Mouse (Mus musculus) limb, embryonic 15.5 days (tissue): Measurements from ENCODE around the gene Cacna1c. TPM values are rescaled to one million over a fixed set of nuclear protein-coding genes. Genes with fewer than 3 reads are reported as not detected.

Experiments
- ATAC-seq: fragments of 200-750 bp; cut with Nextera tagmentation; 2 replicates; pipeline ENCODE4 v1.8.0; 2017; ENCODE audit warnings: low read depth, moderate TSS enrichment; ENCODE audit not compliant: insufficient number of reproducible peaks, low FRiP score, low TSS enrichment
- H3K27ac ChIP-seq: fragments of 300-500 bp; sonication (generic); 2 replicates; pipeline ENCODE4 v1.5.1; 2015; ENCODE audit warnings: moderate library complexity, mild to moderate bottlenecking, inconsistent platforms
- H3K27me3 ChIP-seq: fragments of 300-500 bp; sonication (generic); 2 replicates; pipeline ENCODE4 v1.6.1; 2015; ENCODE audit warnings: inconsistent platforms
- H3K36me3 ChIP-seq: fragments of 300-500 bp; sonication (generic); 2 replicates; pipeline ENCODE4 v1.6.1; 2015; ENCODE audit warnings: inconsistent platforms
- H3K4me1 ChIP-seq: fragments of 300-500 bp; sonication (generic); 2 replicates; pipeline ENCODE4 v1.6.1; 2015; ENCODE audit warnings: inconsistent platforms
- H3K4me2 ChIP-seq: fragments of 300-500 bp; sonication (generic); 2 replicates; pipeline ENCODE4 v1.6.1; 2015; ENCODE audit warnings: mild to moderate bottlenecking, inconsistent platforms
- H3K4me3 ChIP-seq: fragments of 300-500 bp; sonication (generic); 2 replicates; pipeline ENCODE4 v1.5.1; 2015; ENCODE audit warnings: mild to moderate bottlenecking, inconsistent platforms
- H3K9ac ChIP-seq: fragments of 300-500 bp; sonication (generic); 2 replicates; pipeline ENCODE4 v1.6.1; 2015; ENCODE audit warnings: inconsistent platforms
- H3K9me3 ChIP-seq: fragments of 300-500 bp; sonication (generic); 2 replicates; pipeline ENCODE4 v1.6.1; 2016; ENCODE audit warnings: inconsistent platforms
- WGBS: fragments of 180-500 bp; shearing (Covaris S2); methylation state at CpG from one replicate; pipeline ENCODE4 v1.1.7; 2015; 5-methylcytosine and 5-hydroxymethylcytosine counted together
- polyA plus RNA-seq: library from polyadenylated mRNA; unstranded; fragments of >200 nt; fragmentation: Nextera tagmentation; extraction: Ambion mirVana; gene quantifications from 2 replicates; pipeline ENCODE4 v1.2.1, GENCODE M21; 2015

The Cacna1c gene
- polyA plus RNA-seq, 1 experiment from 2014 or later, result 6.2 TPM

DNA sequence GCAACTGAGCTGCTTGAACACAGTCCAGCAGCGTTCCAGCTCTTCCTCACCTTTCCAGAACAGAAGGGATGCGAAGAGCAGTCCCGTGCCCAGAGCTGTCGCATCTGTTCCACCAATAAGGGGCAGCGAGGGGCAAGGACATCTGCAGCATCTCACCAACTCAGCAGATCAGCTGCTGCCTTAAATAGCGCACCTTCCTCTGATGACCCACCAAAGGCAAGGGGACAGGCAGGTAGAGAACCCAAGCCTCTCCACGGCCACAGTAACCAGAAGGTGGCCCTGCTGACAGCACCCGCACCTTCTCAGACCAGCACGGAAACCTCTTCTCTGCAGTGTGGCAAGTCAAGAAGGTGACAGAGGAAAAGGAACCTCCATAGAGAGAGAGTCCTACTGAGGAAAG lies 131.8 kb downstream of the Cacna1c start:
- H3K27me3 ChIP-seq, result no peaks in the 10 kb centered on the region
- no peak overlapping the region for H3K4me3 ChIP-seq
- no peak overlapping the region for H3K9ac ChIP-seq
- no peak overlapping the region for H3K27ac ChIP-seq
- H3K9me3 ChIP-seq, result no peaks in the 10 kb centered on the region
- ATAC-seq, result no peak
- no peak overlapping the region for H3K4me2 ChIP-seq
- 88% methylated on average over 9 of the region's 9 CpGs for WGBS
- H3K4me1 ChIP-seq, result 0 out of 2 replicates have a peak, but pooled peaks cover 11% of the 10 kb centered on the region
- H3K36me3 ChIP-seq, result no peaks in the 10 kb centered on the region

DNA sequence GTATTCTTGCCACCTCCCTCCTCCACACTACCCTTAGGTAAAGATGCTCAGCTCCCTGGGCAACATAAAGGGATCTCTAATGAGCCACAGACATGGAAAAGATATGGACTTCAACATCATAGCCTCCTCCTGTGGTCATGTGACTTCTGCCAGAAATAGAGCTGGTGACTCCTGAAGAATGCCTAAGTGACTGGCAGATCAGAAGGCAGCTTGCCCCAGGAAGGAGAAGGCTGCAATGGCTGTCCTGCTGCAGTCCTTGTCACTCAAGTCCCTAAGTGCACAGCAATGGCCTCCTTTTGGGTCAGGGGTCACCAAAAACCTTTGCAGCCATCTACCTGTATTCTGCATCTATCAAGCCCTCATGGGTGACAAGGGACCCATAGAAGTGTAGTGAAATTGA lies 133.5 kb downstream of the Cacna1c start:
- H3K27me3 ChIP-seq, result no peaks in the 10 kb centered on the region
- no peak for ATAC-seq
- H3K4me2 ChIP-seq, result no peak overlapping the region
- no peak overlapping the region for H3K4me3 ChIP-seq
- H3K9me3 ChIP-seq, result no peaks in the 10 kb centered on the region
- H3K4me1 ChIP-seq, result 0 out of 2 replicates have a peak, but pooled peaks cover 11% of the 10 kb centered on the region
- H3K9ac ChIP-seq, result no peak overlapping the region
- no peaks in the 10 kb centered on the region for H3K36me3 ChIP-seq
- H3K27ac ChIP-seq, result no peak overlapping the region

DNA sequence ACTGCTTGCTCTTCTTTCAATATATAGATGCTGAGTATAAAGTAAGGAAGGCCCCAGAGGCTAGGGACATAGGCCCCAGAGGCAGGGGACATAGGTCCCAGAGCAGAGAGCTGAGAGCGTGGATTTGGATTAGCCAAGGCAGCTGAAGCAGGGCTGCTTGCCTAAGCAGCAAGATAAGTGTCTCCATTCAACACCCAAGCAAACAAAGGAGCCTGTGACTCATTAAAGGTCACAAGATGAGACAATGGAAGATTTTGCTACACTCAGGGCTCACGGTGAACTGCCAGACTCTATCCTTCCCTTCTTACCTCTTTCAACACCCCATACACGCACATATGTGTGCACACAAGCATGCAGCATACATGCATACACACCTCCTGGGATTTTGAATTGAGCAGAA lies 137.3 kb downstream of the Cacna1c start:
- H3K27me3 ChIP-seq, result no peaks in the 10 kb centered on the region
- 79% methylated on average over 3 of the region's 3 CpGs for WGBS

DNA sequence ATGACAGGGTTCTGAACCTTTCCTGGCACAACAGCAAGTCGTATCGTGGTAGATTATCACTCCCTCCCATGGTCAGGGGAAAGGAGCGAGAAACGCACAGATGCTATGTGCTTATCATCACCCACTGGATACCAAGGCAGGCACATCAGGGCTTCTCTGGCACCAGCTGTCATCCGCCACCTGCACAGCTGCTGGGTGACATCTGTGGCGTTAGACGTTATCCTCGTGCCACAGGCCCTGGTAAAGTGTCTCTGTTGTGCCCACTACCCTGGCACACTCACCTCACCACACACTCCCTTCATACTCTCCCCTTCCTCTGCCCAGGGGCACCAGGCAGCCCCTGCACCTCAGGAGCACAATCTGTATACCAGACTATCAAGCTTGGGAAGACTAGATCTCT lies 137.8 kb downstream of the Cacna1c start:
- Histone ChIP-seq H3K36me3 (peaks cover 12% of the 10 kb centered on the region; the same call in 1 of the 2 replicates), H3K27me3 (no peaks in the 10 kb centered on the region), H3K27ac (no peak overlapping the region), H3K4me2 (no peak overlapping the region), H3K9ac (no peak overlapping the region), H3K4me1 (peaks cover under 1% of the 10 kb centered on the region; the same call in 1 of the 2 replicates), H3K4me3 (no peak overlapping the region), H3K9me3 (no peaks in the 10 kb centered on the region)
- WGBS, result 85% methylated on average over 8 of the region's 8 CpGs
- no peak for ATAC-seq

More for the DNA sequence above, 137.3 kb downstream of the Cacna1c start:
- no peak overlapping the region for H3K4me3 ChIP-seq
- peaks cover 12% of the 10 kb centered on the region; the same call in 1 of the 2 replicates for H3K36me3 ChIP-seq
- H3K4me1 ChIP-seq, result no peaks in the 10 kb centered on the region
- H3K9me3 ChIP-seq, result no peaks in the 10 kb centered on the region
- no peak for ATAC-seq
- no peak overlapping the region for H3K9ac ChIP-seq
- no peak overlapping the region for H3K27ac ChIP-seq
- no peak overlapping the region for H3K4me2 ChIP-seq

DNA sequence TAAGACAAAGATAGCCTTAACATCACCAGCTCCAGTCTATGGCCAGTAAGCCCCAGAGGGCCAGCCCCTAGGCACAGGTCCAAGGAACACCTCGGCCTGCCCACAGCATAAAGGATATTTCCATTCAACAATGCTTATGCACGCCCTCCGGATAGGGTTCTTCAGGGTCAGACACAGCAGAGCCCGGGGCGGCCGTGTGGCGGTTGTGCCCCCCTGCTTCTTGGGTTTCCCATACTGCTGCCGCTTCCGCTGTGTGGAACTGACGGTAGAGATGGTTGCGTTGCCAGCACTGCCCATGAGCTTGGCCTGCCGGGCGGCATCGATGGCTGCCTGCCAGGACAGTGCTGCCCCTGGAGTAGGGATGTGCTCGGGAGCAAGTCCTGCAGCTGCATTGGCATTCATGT lies 139.1 kb downstream of the Cacna1c start:
- no peak overlapping the region for H3K4me2 ChIP-seq
- H3K27me3 ChIP-seq, result no peaks in the 10 kb centered on the region
- ATAC-seq, result no peak
- H3K4me1 ChIP-seq, result peaks cover 12% of the 10 kb centered on the region
- H3K4me3 ChIP-seq, result no peak overlapping the region
- no peak overlapping the region for H3K9ac ChIP-seq
- no peak overlapping the region for H3K27ac ChIP-seq
- no peaks in the 10 kb centered on the region for H3K9me3 ChIP-seq
- H3K36me3 ChIP-seq, result peaks cover 12% of the 10 kb centered on the region; the same call in 1 of the 2 replicates
- WGBS, result 91% methylated on average over 15 of the region's 15 CpGs

DNA sequence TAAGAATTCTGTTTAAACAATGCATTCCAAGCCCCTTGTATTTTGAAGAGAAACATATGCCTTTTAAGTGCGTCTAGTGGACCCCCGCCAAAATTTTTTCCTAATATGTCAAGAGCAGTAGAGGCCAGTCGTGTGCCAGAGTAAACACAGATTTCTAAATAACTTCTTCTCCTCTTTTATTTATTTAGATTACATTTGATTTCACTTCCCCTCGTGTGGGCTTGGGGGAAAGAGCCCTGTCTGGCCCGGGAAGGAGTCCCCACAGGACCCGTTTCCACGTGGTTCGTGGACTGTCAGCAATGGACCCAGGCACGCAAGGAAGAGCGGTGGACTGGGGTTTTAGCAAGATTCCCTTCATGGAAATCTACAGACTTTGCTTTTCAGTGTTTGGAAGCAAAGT lies 143.4 kb downstream of the Cacna1c start:
- no peak overlapping the region for H3K9ac ChIP-seq
- ATAC-seq, result no peak
- peak overlapping the region; percentile 50; the same call in 1 of the 2 replicates for H3K27ac ChIP-seq
- 52% methylated on average over 10 of the region's 10 CpGs for WGBS
- peaks cover 12% of the 10 kb centered on the region; the same call in 1 of the 2 replicates for H3K36me3 ChIP-seq
- peaks cover 19% of the 10 kb centered on the region for H3K4me1 ChIP-seq
- no peaks in the 10 kb centered on the region for H3K9me3 ChIP-seq
- 0 out of 2 replicates have a peak overlapping the region, but pooled peaks have one; percentile 17 for H3K4me2 ChIP-seq
- H3K27me3 ChIP-seq, result no peaks in the 10 kb centered on the region
- H3K4me3 ChIP-seq, result no peak overlapping the region

DNA sequence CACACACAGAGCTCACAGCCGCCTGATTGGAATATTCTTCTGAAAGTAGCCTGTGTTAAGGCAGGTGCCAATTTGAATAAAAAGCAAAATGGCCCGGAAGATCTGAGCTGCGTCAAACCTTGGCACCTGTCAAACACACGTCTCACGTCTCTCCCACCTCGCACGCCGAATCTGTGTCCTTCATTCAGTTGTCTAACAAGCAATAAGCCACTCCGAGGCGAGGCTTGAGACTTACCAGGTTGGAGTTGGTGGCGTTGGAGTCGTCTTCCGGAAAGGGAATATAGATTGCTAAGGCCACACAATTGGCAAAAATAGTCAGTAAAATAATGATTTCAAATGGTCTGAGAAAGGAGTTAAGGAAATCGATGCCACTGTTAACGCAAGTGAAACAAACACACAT lies 143.9 kb downstream of the Cacna1c start:
- peaks cover 12% of the 10 kb centered on the region; the same call in 1 of the 2 replicates for H3K36me3 ChIP-seq
- no peaks in the 10 kb centered on the region for H3K27me3 ChIP-seq
- H3K4me1 ChIP-seq, result peaks cover 19% of the 10 kb centered on the region
- no peaks in the 10 kb centered on the region for H3K9me3 ChIP-seq
- 0 out of 2 replicates have a peak overlapping the region, but pooled peaks have one; percentile 17 for H3K4me2 ChIP-seq
- H3K4me3 ChIP-seq, result no peak overlapping the region
- no peak for ATAC-seq
- H3K27ac ChIP-seq, result peak overlapping the region; percentile 57
- WGBS, result 77% methylated on average over 15 of the region's 15 CpGs
- no peak overlapping the region for H3K9ac ChIP-seq

DNA sequence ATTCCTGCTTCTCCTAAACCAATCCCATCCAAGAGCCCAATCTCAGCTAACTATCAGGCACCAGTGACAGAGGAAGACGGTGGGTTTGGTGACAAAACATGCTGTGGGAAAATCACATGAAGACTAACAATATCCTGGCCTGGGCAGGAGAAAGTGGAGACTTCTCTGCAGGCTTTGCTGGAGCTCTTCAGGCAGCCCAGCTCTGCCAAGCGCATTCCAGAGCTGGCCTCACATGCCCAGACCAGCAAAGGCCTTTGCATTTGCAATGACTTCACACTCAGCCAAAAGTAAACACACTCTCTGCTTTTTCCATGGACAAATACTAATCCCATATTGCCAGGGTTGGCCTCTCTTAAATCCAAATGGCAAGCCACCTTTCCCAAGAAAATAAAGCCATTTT lies 144.5 kb downstream of the Cacna1c start:
- peaks cover 12% of the 10 kb centered on the region; the same call in 1 of the 2 replicates for H3K36me3 ChIP-seq
- WGBS, result 65% methylated on average over 2 of the region's 2 CpGs
- no peak overlapping the region for H3K4me2 ChIP-seq
- no peak for ATAC-seq
- no peak overlapping the region for H3K4me3 ChIP-seq
- no peaks in the 10 kb centered on the region for H3K9me3 ChIP-seq
- H3K4me1 ChIP-seq, result peaks cover 19% of the 10 kb centered on the region
- no peaks in the 10 kb centered on the region for H3K27me3 ChIP-seq
- H3K27ac ChIP-seq, result no peak overlapping the region
- no peak overlapping the region for H3K9ac ChIP-seq

DNA sequence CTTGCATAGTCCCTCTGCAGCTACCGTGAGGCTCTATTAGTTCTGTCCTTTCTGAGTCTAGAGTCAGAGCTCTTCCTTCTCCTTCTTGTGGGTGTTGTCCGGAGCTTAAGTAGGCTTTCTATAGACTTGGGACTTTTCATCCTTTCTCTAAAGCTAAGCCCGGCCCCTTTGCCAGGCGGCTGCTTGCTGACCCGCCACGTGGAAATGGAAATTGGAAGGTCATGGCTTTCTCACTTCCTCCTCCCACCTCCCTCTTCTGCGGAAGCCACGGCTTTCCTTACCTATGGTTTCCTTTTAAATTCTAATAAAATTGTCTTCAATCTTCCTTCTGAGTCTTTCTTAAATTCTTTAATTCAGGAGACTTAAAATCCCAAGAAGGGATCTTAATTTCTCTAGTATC lies 148.9 kb downstream of the Cacna1c start:
- Histone ChIP-seq H3K27me3 (no peaks in the 10 kb centered on the region), H3K27ac (no peak overlapping the region), H3K4me3 (no peak overlapping the region), H3K4me1 (peaks cover 11% of the 10 kb centered on the region), H3K9me3 (no peaks in the 10 kb centered on the region), H3K36me3 (no peaks in the 10 kb centered on the region), H3K4me2 (no peak overlapping the region), H3K9ac (no peak overlapping the region)
- ATAC-seq, result no peak
- 60% methylated on average over 8 of the region's 8 CpGs for WGBS

DNA sequence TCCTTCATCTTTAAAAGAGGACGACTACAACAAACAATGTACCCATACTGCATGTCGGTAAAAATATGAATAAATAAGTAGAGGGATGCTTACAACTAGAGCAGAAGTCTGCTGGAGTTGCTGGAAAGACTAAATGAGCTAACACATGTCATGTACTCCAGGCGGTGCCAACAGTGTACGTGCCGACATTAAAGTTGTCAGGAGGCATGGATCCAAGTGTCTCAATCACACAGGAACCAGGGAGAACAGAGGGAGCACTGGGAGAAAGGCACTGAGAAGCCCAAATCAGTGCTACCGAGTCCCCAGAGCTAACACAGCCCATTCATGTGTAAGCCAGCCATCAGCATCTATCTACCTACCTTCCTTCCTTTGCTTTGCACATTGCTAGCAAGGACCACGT lies 150.7 kb downstream of the Cacna1c start:
- ATAC-seq, result no peak
- H3K27ac ChIP-seq, result no peak overlapping the region
- 77% methylated on average over 7 of the region's 7 CpGs for WGBS

DNA sequence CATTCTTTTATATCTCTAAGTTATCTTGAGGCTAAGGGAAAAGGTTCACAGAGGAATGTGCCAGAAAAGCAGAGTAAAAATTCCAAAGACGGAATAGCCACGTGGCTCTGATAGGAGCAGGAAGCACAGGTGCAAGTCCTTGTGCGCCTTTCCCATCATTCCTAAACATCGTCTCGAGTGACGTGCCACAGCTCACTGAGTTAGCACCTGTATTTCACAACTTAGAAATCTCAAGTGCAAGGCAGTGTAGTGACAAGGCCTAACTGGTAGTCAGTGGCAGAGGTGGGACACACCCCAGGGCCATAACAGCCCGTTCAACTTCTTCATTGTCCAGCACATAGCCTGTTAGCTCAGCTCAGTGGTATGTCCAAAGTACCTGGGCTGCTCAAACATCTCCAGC lies 152.1 kb downstream of the Cacna1c start:
- Histone ChIP-seq H3K27ac (no peak overlapping the region), H3K4me1 (peaks cover 19% of the 10 kb centered on the region), H3K4me3 (no peak overlapping the region), H3K36me3 (no peaks in the 10 kb centered on the region), H3K4me2 (no peak overlapping the region), H3K27me3 (no peaks in the 10 kb centered on the region), H3K9ac (no peak overlapping the region), H3K9me3 (no peaks in the 10 kb centered on the region)
- ATAC-seq, result no peak
- 67% methylated on average over 7 of the region's 7 CpGs for WGBS

More for the DNA sequence above, 150.7 kb downstream of the Cacna1c start:
- no peaks in the 10 kb centered on the region for H3K27me3 ChIP-seq
- no peaks in the 10 kb centered on the region for H3K36me3 ChIP-seq
- H3K9me3 ChIP-seq, result no peaks in the 10 kb centered on the region
- no peak overlapping the region for H3K4me3 ChIP-seq
- H3K4me2 ChIP-seq, result no peak overlapping the region
- H3K4me1 ChIP-seq, result peaks cover 13% of the 10 kb centered on the region
- H3K9ac ChIP-seq, result no peak overlapping the region

DNA sequence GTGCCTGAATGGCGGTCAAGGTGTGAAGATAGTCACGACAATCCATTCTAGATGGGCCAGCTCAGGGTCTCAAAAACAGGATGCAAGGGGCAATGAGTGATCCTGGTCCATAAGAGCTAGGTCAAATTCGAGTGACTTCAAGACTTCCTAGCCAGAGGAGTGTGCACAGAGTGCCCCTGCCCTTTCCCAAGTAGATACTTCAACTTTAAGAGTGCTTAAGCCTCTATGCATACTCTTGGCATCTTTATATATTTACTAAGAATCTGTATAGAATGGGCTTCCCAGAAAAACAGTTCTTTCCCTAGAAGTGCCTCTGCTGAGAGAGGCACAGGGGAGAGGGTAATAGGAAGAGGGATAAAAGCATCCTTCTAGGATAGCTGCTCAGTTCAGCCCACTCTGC lies 153.4 kb downstream of the Cacna1c start:
- H3K4me2 ChIP-seq, result no peak overlapping the region
- H3K27me3 ChIP-seq, result no peaks in the 10 kb centered on the region
- H3K36me3 ChIP-seq, result no peaks in the 10 kb centered on the region
- H3K9ac ChIP-seq, result no peak overlapping the region
- ATAC-seq, result no peak
- peaks cover 26% of the 10 kb centered on the region for H3K4me1 ChIP-seq
- no peaks in the 10 kb centered on the region for H3K9me3 ChIP-seq
- 85% methylated on average over 3 of the region's 3 CpGs for WGBS
- H3K27ac ChIP-seq, result no peak overlapping the region
- no peak overlapping the region for H3K4me3 ChIP-seq

DNA sequence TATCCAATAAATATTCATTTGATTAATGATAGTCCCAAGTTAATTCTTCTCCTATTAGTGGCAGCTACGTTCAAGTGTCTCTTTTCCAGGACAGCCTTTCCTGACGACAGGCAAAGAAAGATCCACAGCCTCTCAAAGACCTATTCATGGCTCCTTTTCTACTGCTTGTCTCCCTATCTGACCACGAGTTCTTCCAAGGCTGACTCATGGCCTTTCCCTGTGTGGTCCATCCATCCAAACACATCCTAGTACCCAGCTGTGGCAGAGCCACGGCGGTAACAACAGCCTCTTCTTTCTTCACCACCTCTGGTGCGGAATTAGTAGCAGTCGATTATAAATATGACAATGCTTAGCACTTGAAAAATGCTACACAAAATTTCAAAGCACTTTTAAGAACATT lies 155.3 kb downstream of the Cacna1c start:
- no peak overlapping the region for H3K27ac ChIP-seq
- no peaks in the 10 kb centered on the region for H3K27me3 ChIP-seq
- peaks cover 33% of the 10 kb centered on the region for H3K4me1 ChIP-seq
- H3K9me3 ChIP-seq, result no peaks in the 10 kb centered on the region
- no peak overlapping the region for H3K4me2 ChIP-seq
- H3K36me3 ChIP-seq, result no peaks in the 10 kb centered on the region
- H3K4me3 ChIP-seq, result no peak overlapping the region
- H3K9ac ChIP-seq, result no peak overlapping the region
- no peak for ATAC-seq
- 61% methylated on average over 7 of the region's 7 CpGs for WGBS
